Mouse (Mus musculus) adrenal gland (tissue): ENCODE results near the gene Taf1a.
"Not testable (repeated sequence)": the region's sequence is repeated elsewhere in the genome, so short reads cannot be mapped to it uniquely, and the experiment has no call there.

Source experiments
- intact Hi-C: fragments of 180-260 bp; cut with DNase I; formaldehyde crosslinking; loops from one replicate; pipeline ENCODE4 v1.15.1; 2025
- long read RNA-seq, 2 experiments: library from polyadenylated mRNA; unstranded; transcript quantifications; one replicate each; pipeline ENCODE4 v2.0.0; 2020; ENCODE audit warnings: borderline replicate concordance in 1 of 2; ENCODE audit not compliant: insufficient replicate concordance in 1 of 2

Taf1a gene
- long read RNA-seq, experiment 1, result 0 reads
- long read RNA-seq, experiment 2, partial matches to known transcripts, result 3 of 5 reads
- long read RNA-seq, experiment 2, other reads (novel, unspliced or antisense), result 2 of 5 reads

DNA sequence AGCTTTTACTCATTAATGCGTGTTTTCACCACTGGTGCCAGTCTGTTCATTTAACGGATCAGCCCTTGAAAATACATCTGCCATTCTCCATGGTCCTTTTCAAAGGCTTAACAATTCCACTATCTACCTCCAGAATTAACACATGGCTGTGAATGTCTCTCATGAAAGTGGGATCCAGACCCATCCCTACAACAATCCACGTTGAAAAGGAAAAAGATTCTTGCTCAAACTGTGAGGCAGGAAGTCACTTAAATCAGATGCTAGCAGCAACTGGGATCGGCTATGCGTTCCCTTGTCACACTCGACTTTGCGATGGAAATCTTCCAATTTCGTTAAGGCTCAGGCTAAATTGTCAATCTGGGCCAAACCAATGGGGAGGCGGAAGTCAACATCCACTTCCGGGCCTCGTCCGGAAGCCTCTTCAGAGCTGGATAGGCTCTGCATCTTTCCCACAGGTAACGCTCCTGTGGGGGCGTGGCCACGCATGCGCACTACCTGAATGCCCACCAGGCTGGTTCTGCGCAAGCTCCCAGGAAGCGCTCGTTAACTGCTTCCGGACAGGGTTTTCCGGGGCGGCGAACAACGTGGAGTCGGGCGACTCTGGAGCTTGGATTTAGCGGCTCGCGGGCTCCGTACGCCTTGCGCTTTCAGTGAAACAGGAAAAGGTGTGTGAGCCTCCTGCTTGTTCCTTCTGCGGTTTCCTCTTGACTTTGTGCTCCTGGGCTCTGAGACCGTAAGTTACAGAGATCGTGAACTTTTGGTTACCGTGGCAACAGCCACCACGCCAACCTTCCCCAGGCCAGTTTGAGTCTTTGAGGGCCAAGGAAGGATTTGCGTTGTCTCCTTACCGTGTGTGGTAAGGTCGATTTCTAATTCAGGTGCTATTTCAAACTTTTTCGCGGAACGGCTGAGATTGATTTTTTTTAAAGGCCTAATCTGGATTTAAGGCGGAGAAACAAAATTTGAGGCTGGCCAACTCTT is at the start of gene Taf1a:
TSS of gene Taf1a (plus strand) at position 556 of the 981 bp plus-strand sequence.
- intact Hi-C loops, result no loop called here

DNA sequence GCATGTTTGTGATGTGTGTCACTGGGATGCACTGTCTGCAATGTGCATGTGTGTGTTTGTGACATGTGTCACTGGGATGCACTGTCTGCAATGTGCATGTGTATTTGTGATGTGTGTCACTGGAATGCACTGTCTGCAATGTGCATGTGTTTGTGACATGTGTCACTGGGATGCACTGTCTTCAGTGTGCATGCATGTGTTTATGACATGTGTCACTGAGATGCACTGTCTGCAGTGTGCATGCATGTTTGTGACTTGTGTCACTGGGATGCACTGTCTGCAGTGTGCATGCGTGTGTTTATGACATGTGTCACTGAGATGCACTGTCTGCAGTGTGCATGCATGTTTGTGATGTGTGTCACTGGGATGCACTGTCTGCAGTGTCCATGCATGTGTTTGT is 45.9 kb upstream of the Taf1a start:
- intact Hi-C loops, result not testable (repeated sequence)

- intact Hi-C loops, result no loop called here
These were observed 43.6 kb upstream of the Taf1a start for GRCm38 (mm10) chr1:183344886-183345816.

DNA sequence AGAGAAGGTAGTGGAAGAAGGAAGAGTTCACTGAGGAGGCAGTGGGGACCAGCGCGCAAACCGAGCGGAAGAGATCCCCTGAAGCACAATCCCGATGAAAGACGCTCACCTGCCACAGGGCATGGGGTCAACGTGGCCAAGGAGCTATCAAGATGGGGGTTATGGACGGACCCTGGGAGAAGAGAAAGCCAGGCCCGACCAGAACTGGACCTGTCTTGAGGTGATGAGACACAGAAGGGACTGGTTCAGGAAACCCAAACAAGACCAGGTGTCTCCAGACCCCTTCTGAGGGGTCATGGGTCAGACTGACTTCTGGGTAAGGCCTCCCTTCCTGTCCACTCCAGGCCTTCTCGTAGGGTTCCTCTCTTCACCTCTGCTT is 43.0 kb upstream of the Taf1a start:
- intact Hi-C loops, result no loop called here

DNA sequence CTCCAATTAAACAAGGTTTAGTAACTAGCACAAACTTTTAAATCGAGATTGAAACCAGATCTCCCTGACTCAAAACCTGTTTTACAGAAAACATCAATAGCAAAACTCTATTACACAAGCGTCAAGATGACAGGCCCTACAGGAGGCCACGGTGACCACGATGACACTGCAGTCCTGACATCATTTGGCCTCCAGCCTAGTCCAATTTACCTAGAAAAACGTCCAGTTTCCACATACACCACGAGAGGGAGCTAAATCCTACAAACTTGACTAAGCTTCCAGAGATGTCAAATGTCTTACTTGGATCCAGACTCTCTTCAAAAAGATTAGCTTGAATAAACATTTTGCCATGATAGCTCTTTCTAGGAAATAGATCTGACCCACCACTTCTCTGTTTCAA is 38.9 kb upstream of the Taf1a start:
- intact Hi-C loops, result no loop called here

GRCm38 (mm10) chr1:183358901-183359300 is 29.9 kb upstream of the Taf1a start:
- intact Hi-C loops, result no loop called here

DNA sequence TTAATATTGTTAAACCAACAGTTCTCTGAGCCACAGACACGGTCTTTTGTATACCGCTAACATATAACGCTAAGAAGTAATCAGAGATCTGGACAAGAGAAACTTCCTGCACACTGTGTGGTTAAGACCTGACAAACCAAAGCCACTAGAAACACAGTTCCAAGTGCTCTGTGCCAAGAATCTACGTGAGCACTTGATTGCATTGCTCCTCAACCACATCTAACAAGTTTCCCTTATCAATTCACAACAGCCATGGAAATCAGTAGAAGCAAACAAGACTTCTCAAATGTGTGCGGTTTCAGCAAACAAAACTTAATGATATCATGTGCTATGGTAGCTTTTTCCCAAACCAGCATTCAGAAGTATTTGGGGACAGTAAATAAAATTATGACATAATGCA is 26.5 kb upstream of the Taf1a start:
- intact Hi-C loops, result loop anchor here (5.0 kb wide), 1 partner anchor 35 kb away; no protein-coding TSS in a partner anchor

- intact Hi-C loops, result loop anchor here (5.0 kb wide), 1 partner anchor 34 kb away; no protein-coding TSS in a partner anchor
These were observed 25.8 kb upstream of the Taf1a start for GRCm38 (mm10) chr1:183362729-183363576.

DNA sequence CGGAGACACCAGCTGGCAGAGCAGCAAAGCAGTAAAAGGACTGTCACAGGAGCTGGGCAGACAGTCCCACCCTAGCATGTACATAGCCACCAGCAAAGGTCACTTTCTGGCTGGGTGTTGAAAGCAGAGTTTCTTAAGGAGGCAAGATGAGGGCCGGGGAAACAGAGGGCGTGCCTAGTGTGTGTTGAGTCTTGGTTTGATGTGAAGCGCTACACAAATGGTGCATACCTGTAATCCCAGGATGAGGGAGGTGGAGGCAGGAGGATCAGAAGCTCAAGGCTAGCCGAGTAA is 25.3 kb upstream of the Taf1a start:
- intact Hi-C loops, result loop anchor here (5.0 kb wide), 1 partner anchor 34 kb away; no protein-coding TSS in a partner anchor

- intact Hi-C loops, result no loop called here
These were observed 22.4 kb upstream of the Taf1a start for GRCm38 (mm10) chr1:183366361-183366760.

- intact Hi-C loops, result no loop called here
These were observed 20.0 kb upstream of the Taf1a start for GRCm38 (mm10) chr1:183368601-183369400.

DNA sequence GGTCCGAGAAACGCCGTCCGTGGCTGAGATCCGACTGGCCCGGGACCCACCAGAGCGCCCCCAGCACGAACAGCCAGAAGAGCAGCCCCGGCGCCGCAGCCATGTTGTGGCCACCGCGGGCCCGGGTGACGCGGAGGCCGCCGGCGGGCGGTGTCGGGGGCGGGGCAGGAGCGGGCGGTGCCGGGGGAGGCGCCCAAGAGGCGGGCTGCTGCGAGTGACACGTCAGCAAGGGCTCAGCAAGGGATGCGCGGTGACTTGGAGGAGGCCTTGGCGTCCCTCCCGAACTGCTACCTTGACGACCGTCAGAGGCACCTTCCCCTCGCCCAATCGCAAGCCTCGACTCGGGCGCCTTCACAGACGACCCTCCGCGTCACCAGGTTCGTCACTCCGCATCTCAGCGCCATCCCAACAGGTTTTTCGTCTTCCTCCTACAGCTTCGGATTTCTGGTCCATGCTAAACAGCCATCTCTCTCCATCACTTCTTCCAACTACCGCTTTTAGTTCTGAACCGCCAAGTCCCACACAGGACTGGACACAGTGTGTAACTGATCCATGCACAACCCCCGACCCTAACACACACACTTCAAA is 19.3 kb upstream of the Taf1a start, which contains the start of gene Mia3:
TSS of gene Mia3 (minus strand) at position 127 of the 588 bp plus-strand sequence.
- intact Hi-C loops, result no loop called here

- intact Hi-C loops, result no loop called here
These were observed 14.1 kb upstream of the Taf1a start for GRCm38 (mm10) chr1:183374728-183375127.

- intact Hi-C loops, result no loop called here
These were observed 11.7 kb upstream of the Taf1a start for GRCm38 (mm10) chr1:183377045-183377444.

DNA sequence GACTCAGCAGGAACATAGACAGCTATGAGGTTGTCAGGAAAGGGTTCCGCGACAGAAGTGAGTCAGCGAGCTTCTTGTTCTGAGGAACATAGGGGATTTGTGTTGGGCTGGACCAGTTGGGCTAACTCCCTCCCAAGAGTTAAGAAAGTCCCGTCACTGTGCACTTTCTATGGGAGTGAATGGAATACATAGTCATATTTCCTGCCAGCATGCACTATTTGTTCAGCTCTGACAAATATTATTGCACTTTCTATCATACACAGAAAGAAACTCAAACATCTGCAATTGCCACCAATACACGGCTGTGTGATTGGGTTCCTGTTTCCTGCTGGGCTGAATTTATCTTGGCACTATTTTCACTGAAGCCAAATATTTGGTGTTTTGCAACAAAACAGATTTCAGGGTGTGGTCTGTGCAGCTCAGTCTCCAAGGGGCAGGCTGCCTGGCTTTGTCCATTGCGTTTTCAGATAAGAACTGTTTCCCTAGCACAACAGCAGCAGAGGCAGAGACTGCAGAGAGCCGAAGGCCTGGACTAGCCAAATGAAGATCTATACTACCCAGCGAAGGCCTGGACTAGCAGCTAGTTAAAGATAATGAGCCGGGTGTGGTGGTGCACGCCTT is 10.3 kb upstream of the Taf1a start:
- intact Hi-C loops, result no loop called here

DNA sequence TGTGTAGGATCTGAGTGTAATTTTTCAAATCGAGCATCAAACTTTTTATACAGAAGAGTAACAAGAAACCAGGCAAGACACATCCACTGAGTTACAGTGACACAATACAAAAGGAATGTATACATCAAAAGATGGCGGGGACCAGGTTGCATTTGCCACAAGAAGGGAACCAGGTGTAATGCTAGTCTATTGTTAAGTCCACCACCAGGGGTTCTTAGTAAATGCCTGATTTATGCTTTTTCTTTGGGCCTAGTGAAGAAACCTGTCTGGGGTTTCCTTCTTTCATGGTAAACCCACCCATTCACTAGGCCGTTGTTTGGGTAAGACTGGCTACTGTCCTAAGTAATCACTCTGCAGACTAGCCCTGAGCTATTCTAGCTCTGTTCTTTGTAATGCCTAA is 9.4 kb upstream of the Taf1a start:
- intact Hi-C loops, result not testable (repeated sequence)

DNA sequence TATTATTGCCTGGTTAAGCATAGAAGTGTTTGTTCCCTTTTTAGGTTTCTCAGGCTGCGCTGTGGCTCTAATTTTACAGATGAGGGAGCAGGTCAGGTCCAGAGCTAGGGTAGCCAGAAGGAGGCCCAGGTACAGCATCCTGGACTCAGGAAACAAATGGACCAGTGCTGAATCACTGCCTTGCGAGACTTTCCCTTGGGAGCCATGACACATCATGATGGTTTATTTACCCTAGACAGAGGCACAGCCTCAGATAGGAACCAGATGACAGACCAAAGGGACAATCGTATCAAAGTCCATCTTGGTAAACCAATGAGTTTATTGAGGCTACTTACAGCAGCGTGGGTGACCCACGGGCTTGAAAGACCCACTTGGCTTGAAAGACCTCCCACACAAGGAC is 7.0 kb upstream of the Taf1a start:
- intact Hi-C loops, result no loop called here

DNA sequence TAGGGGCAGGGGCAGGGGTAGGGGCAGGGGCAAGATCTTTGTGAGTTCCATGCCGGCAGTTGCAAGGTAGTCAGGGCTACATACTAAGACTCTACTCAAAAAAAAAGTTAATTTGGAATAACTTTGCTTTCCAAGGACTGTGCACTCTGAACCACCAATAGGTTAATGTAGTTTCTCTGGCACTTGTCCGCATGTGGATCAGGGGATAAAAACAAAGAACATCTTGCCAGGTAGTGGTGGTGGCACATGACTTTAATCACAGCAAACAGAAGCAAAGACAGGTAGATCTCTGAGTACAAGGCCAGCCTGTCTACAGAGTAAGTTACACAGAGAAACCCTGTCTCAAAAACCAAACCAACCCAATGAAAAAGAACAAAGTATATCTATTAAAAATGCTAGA is 6.2 kb upstream of the Taf1a start:
- intact Hi-C loops, result no loop called here

- intact Hi-C loops, result not testable (repeated sequence)
These were observed 1.4 kb upstream of the Taf1a start for GRCm38 (mm10) chr1:183387421-183387820.
